Mouse (Mus musculus) naive thymus-derived CD4-positive, alpha-beta T cell, adult 2 months (primary cell): Measurements from ENCODE around the gene Tigd2.

Experiments used
- DNase-seq: peaks from one replicate; pipeline ENCODE4 v3.0.0-alpha.2; 2011; ENCODE audit warnings: low read depth

The Tigd2 gene

DNA sequence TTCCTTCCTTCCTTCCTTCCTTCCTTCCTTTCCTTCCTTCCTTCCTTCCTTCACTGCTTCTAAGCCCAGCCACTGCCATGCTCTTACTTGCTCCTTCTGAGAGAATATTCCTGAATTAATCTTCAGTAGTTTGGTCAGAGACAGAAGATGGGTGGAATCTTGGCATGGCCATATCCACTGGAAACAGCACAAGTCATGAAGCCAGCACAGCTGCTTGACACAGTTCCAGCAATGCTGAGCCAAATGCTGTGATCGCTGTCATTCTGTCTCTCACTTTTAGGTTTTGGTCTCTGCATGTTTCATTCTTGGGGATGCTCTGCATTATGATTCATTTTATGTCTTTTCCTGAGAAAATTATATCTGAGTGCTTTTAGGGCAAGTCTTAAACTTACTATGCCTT is 47.2 kb downstream of the Tigd2 start:
- no peak for DNase-seq
